Mouse (Mus musculus) testis, adult 2 months (tissue): ENCODE data around the gene Myh9. TPM values are rescaled to one million over a fixed set of nuclear protein-coding genes. Genes with fewer than 3 reads are reported as not detected.

ENCODE experiments used
- H3K27ac ChIP-seq: fragments of 200-500 bp; 2 replicates; pipeline ENCODE4 v1.5.1; 2012; ENCODE audit warnings: low read depth, low read length; ENCODE audit not compliant: control insufficient read depth, insufficient read depth
- H3K27me3 ChIP-seq: fragments of 200-500 bp; 2 replicates; pipeline ENCODE4 v1.6.1; 2012; ENCODE audit warnings: mild to moderate bottlenecking, low read length, moderate library complexity; ENCODE audit not compliant: control insufficient read depth, insufficient read depth
- H3K36me3 ChIP-seq: fragments of 200-500 bp; 2 replicates; pipeline ENCODE4 v1.6.1; 2012; ENCODE audit warnings: mild to moderate bottlenecking, low read length; ENCODE audit not compliant: control insufficient read depth, insufficient read depth
- H3K4me1 ChIP-seq: fragments of 200-500 bp; 2 replicates; pipeline ENCODE4 v1.6.1; 2012; ENCODE audit warnings: low read length; ENCODE audit not compliant: control insufficient read depth, insufficient read depth
- H3K4me3 ChIP-seq: fragments of 200-500 bp; 2 replicates; pipeline ENCODE4 v1.5.1; 2012; ENCODE audit warnings: low read depth, mild to moderate bottlenecking, low read length, moderate library complexity, mixed read lengths; ENCODE audit not compliant: control insufficient read depth
- CTCF ChIP-seq: fragments of 200-500 bp; IDR thresholded peaks from 2 replicates; pipeline ENCODE4 v1.5.1; 2012; ENCODE audit warnings: low read depth, mild to moderate bottlenecking, inconsistent platforms, low read length, moderate library complexity; ENCODE audit not compliant: control insufficient read depth, insufficient read depth, insufficient replicate concordance
- POLR2A ChIP-seq: fragments of 200-500 bp; IDR thresholded peaks from 2 replicates; pipeline ENCODE4 v1.6.1; 2012; ENCODE audit warnings: low read depth, mild to moderate bottlenecking, inconsistent platforms, low read length, moderate library complexity; ENCODE audit not compliant: control insufficient read depth
- polyA plus RNA-seq: library from polyadenylated mRNA; depleted of rRNA; stranded (reverse); fragments of >200 nt; gene quantifications from 2 replicates; pipeline ENCODE4 v1.2.3, GENCODE M21; 2012

The Myh9 gene
- polyA plus RNA-seq, 1 experiment, result 4.5 TPM

GRCm38 (mm10) chr15:77822057-77822466, 19.9 kb downstream of the Myh9 start:
- H3K36me3 ChIP-seq, result no peaks in the 10 kb centered on the region
- H3K4me1 ChIP-seq, result peaks cover 11% of the 10 kb centered on the region
- H3K4me3 ChIP-seq, result no peak overlapping the region
- TF ChIP-seq CTCF (no peak), POLR2A (no peak)
- no peak overlapping the region for H3K27ac ChIP-seq
- no peaks in the 10 kb centered on the region for H3K27me3 ChIP-seq

- H3K4me3 ChIP-seq, result no peak overlapping the region
- H3K27ac ChIP-seq, result no peak overlapping the region
- no peaks in the 10 kb centered on the region for H3K36me3 ChIP-seq
- no peaks in the 10 kb centered on the region for H3K27me3 ChIP-seq
- H3K4me1 ChIP-seq, result peaks cover 11% of the 10 kb centered on the region
- TF ChIP-seq CTCF (no peak), POLR2A (no peak)
Measured at GRCm38 (mm10) chr15:77821424-77821823, 20.6 kb downstream of the Myh9 start.

DNA sequence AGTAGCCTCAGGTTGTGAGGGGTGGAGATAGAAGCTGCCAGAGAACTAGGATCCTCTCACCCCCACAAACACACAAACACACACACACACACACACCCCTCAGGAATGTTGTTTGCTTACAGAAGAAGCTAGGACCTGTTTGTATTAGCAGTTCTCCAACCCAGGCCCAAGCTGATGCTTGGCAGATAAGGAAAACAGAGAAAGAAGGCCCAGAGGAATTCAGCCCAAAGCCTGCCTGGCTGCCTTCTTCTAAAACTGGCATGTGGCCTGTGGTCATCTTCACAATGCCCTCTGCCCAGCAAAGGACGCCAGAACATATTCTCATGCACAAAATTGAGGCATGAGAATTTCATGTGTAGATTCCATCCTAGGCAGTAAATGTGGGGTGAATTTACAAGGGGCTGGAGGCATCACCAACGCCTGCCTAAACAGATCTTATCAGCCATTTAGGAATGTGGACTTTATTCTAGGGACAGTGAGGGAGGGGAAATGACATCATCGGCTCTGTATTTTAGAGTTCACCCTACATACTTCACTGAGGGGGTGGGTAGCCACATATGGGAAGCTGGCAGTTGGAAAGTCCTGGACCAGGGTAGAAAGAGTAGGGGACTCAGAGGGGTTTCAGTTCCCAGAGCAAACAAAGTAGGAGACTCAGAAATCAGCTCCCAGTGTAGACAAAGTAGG, 21.4 kb downstream of the Myh9 start:
- peak overlapping the region; percentile 45; the same call in 1 of the 2 replicates for H3K27ac ChIP-seq
- no peaks in the 10 kb centered on the region for H3K36me3 ChIP-seq
- no peaks in the 10 kb centered on the region for H3K27me3 ChIP-seq
- peaks cover 12% of the 10 kb centered on the region for H3K4me1 ChIP-seq
- TF ChIP-seq POLR2A (no peak), CTCF (no peak)
- H3K4me3 ChIP-seq, result no peak overlapping the region

DNA sequence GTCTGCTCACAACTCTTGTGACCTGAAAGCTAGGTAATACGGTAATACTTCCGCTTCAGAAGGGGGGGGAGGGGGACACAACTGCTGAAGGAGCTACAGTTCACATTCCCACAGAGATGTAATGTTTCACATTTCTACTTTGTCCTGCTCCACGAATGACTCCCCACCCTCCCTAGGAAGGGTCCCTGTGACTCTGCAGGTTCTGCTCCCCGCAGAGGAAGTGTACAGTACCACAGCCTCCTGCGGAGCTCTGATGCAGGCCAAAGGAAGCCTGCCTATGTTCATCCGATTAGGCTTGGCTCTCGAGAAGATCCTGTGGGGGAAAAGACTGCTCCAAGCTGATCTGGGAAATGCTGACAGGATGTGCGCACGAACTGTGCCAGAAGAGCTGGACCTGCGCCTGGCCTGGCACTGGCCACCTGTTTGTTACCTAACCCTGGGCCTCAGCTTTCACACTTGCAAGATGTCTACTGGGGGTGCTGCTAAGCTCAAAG, 22.0 kb downstream of the Myh9 start:
- Histone ChIP-seq H3K36me3 (no peaks in the 10 kb centered on the region), H3K27me3 (no peaks in the 10 kb centered on the region), H3K27ac (peak overlapping the region; percentile 45; the same call in 1 of the 2 replicates), H3K4me1 (peaks cover 12% of the 10 kb centered on the region), H3K4me3 (no peak overlapping the region)
- TF ChIP-seq CTCF, result no peak
- TF ChIP-seq POLR2A, result no peak

GRCm38 (mm10) chr15:77818556-77819158, 23.3 kb downstream of the Myh9 start:
- Histone ChIP-seq H3K27ac (no peak overlapping the region), H3K36me3 (no peaks in the 10 kb centered on the region), H3K4me1 (peaks cover 8% of the 10 kb centered on the region), H3K27me3 (no peaks in the 10 kb centered on the region), H3K4me3 (no peak overlapping the region)
- TF ChIP-seq POLR2A (no peak), CTCF (no peak)

GRCm38 (mm10) chr15:77817417-77817816, 24.6 kb downstream of the Myh9 start:
- no peak for TF ChIP-seq CTCF
- TF ChIP-seq POLR2A, result no peak
- H3K27ac ChIP-seq, result peak overlapping the region; percentile 2; the same call in 1 of the 2 replicates
- H3K4me1 ChIP-seq, result peaks cover 2% of the 10 kb centered on the region; the same call in 1 of the 2 replicates

GRCm38 (mm10) chr15:77816601-77816950, 25.4 kb downstream of the Myh9 start:
- Histone ChIP-seq H3K27me3 (no peaks in the 10 kb centered on the region), H3K36me3 (no peaks in the 10 kb centered on the region), H3K4me3 (no peak overlapping the region), H3K27ac (peak overlapping the region; percentile 81), H3K4me1 (peaks cover 2% of the 10 kb centered on the region; the same call in 1 of the 2 replicates)
- TF ChIP-seq CTCF (no peak), POLR2A (no peak)

More at GRCm38 (mm10) chr15:77817417-77817816, 24.6 kb downstream of the Myh9 start:
- H3K27me3 ChIP-seq, result no peaks in the 10 kb centered on the region
- no peaks in the 10 kb centered on the region for H3K36me3 ChIP-seq
- no peak overlapping the region for H3K4me3 ChIP-seq
